Mouse (Mus musculus) regulatory T cell (primary cell): ENCODE results near the gene Prkch.

Source experiments
- in situ Hi-C: fragments of 300-600 bp; cut with MboI, MseI; formaldehyde crosslinking; loops from one replicate; pipeline ENCODE4 v1.15.1; 2025; ENCODE audit warnings: high pct_unique_total_duplicates

Prkch gene

GRCm38 (mm10) chr12:73580811-73581210 is 3.8 kb upstream of the Prkch start:
- in situ Hi-C loops, result loop anchor here (25.0 kb wide), 1 partner anchor 1706 kb away; no protein-coding TSS in a partner anchor

- in situ Hi-C loops, result loop anchor here (25.0 kb wide), 1 partner anchor 1704 kb away; no protein-coding TSS in a partner anchor
Measured at GRCm38 (mm10) chr12:73583318-73583717, 1.3 kb upstream of the Prkch start.

GRCm38 (mm10) chr12:73583813-73584609 is 585 bp upstream of the Prkch start:
- in situ Hi-C loops, result loop anchor here (25.0 kb wide), 1 partner anchor 1703 kb away; no protein-coding TSS in a partner anchor

GRCm38 (mm10) chr12:73585241-73585801 is 725 bp downstream of the Prkch start:
- in situ Hi-C loops, result loop anchor here (5.0 to 25.0 kb wide), 2 partner anchors 47 to 1702 kb away; no protein-coding TSS in a partner anchor

- in situ Hi-C loops, result loop anchor here (5.0 to 25.0 kb wide), 2 partner anchors 46 to 1701 kb away; no protein-coding TSS in a partner anchor
Measured at GRCm38 (mm10) chr12:73585850-73586249, 1.3 kb downstream of the Prkch start.

- in situ Hi-C loops, result loop anchor here (5.0 to 25.0 kb wide), 2 partner anchors 45 to 1700 kb away; no protein-coding TSS in a partner anchor
Measured at GRCm38 (mm10) chr12:73587262-73587661, 2.7 kb downstream of the Prkch start.

- in situ Hi-C loops, result loop anchor here (25.0 kb wide), 1 partner anchor 1697 kb away; no protein-coding TSS in a partner anchor
Measured at GRCm38 (mm10) chr12:73590627-73591276, 6.2 kb downstream of the Prkch start.

- in situ Hi-C loops, result loop anchor here (25.0 kb wide), 1 partner anchor 1696 kb away; no protein-coding TSS in a partner anchor
Measured at GRCm38 (mm10) chr12:73591625-73592024, 7.0 kb downstream of the Prkch start.

GRCm38 (mm10) chr12:73593021-73593798 is 8.6 kb downstream of the Prkch start:
- in situ Hi-C loops, result loop anchor here (25.0 kb wide), 1 partner anchor 1694 kb away; no protein-coding TSS in a partner anchor

- in situ Hi-C loops, result loop anchor here (25.0 kb wide), 1 partner anchor 1693 kb away; no protein-coding TSS in a partner anchor
Measured at GRCm38 (mm10) chr12:73594177-73594745, 9.7 kb downstream of the Prkch start.

GRCm38 (mm10) chr12:73595226-73595625 is 10.6 kb downstream of the Prkch start:
- in situ Hi-C loops, result loop anchor here (25.0 kb wide), 1 partner anchor 1692 kb away; no protein-coding TSS in a partner anchor

GRCm38 (mm10) chr12:73598241-73598640 is 13.6 kb downstream of the Prkch start:
- in situ Hi-C loops, result loop anchor here (25.0 kb wide), 1 partner anchor 1689 kb away; no protein-coding TSS in a partner anchor

- in situ Hi-C loops, result loop anchor here (5.0 kb wide), 1 partner anchor 33 kb away; no protein-coding TSS in a partner anchor
Measured at GRCm38 (mm10) chr12:73600457-73600856, 15.9 kb downstream of the Prkch start.

GRCm38 (mm10) chr12:73602974-73603373 is 18.4 kb downstream of the Prkch start:
- in situ Hi-C loops, result loop anchor here (5.0 kb wide), 1 partner anchor 36 kb away; no protein-coding TSS in a partner anchor

GRCm38 (mm10) chr12:73603653-73604052 is 19.1 kb downstream of the Prkch start:
- in situ Hi-C loops, result loop anchor here (5.0 kb wide), 1 partner anchor 36 kb away; no protein-coding TSS in a partner anchor

- in situ Hi-C loops, result loop anchor here (5.0 kb wide), 1 partner anchor 37 kb away; no protein-coding TSS in a partner anchor
Measured at GRCm38 (mm10) chr12:73604762-73605161, 20.2 kb downstream of the Prkch start.

- in situ Hi-C loops, result no loop called here
Measured at GRCm38 (mm10) chr12:73605174-73605573, 20.6 kb downstream of the Prkch start.

GRCm38 (mm10) chr12:73607381-73608064 is 22.9 kb downstream of the Prkch start:
- in situ Hi-C loops, result no loop called here

- in situ Hi-C loops, result no loop called here
Measured at GRCm38 (mm10) chr12:73608065-73608397, 23.4 kb downstream of the Prkch start.

GRCm38 (mm10) chr12:73609262-73609661 is 24.7 kb downstream of the Prkch start:
- in situ Hi-C loops, result no loop called here
